Mouse (Mus musculus): ENCODE measurements around the gene Pon2. TPM values are rescaled to one million over a fixed set of nuclear protein-coding genes. Genes with fewer than 3 reads are reported as not detected.

Gene Pon2
- polyA plus RNA-seq, 1 experiment from 2014 or later, result 24.7 TPM

DNA sequence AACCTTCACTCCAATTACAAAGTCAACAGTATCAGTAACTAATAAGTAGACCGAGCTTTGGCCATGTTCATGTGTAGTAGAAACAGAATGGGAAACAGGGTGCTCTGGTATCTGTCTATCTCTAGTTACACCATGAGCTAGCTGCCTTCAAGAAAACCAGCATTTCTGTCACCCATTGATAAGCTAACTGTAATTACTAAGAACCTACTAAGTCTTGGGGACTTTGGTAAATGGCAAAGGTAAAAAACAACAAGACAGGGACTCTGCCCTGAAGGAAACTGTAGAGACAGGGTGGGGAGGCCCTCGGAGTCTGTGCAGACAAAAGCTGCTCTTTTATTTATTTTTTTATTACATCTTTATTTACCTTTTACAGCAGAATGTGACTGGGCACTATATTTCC, 10.9 kb downstream of the Pon2 start:
- Histone ChIP-seq H3K4me3 (no peak overlapping the region), H3K27ac (no peak overlapping the region), H3K9ac (no peak overlapping the region), H3K27me3 (no peaks in the 10 kb centered on the region), H3K4me2 (replicated peaks) (no peak overlapping the region), H3K36me3 (0 out of 2 replicates have a peak, but pooled peaks cover 2% of the 10 kb centered on the region), H3K4me1 (peaks cover 9% of the 10 kb centered on the region), H3K9me3 (no peaks in the 10 kb centered on the region)
- no peak for ATAC-seq (ENCODE audit: low FRiP score, low read depth)
- 72% methylated on average over 2 of the region's 2 CpGs for WGBS

DNA sequence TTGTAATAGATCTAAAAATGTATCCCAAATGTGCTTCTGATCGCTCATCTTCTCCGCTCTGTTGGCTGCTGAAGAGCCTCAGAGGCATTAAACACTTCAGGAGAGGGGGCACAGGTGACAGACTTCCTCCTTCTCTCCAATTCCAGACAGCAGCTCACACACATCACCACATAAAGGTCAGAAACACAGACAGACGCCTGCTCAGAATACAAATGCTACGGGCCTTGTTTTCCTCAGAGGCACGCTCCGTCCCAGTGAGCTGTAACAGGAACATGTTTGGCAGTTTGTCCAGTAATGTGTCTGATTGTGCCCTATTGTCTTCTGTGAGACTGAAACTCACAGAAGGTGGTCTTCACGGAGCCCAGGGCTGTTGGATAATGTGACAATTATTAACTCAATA, 15.8 kb downstream of the Pon2 start:
- Histone ChIP-seq H3K9ac (no peak overlapping the region), H3K4me3 (no peak overlapping the region), H3K27me3 (no peaks in the 10 kb centered on the region), H3K4me1 (no peaks in the 10 kb centered on the region), H3K27ac (no peak overlapping the region), H3K9me3 (no peaks in the 10 kb centered on the region), H3K36me3 (0 out of 2 replicates have a peak, but pooled peaks cover 4% of the 10 kb centered on the region), H3K4me2 (replicated peaks) (no peak overlapping the region)
- WGBS, result 78% methylated on average over 7 of the region's 7 CpGs
- no peak for ATAC-seq (ENCODE audit: low FRiP score, low read depth)

DNA sequence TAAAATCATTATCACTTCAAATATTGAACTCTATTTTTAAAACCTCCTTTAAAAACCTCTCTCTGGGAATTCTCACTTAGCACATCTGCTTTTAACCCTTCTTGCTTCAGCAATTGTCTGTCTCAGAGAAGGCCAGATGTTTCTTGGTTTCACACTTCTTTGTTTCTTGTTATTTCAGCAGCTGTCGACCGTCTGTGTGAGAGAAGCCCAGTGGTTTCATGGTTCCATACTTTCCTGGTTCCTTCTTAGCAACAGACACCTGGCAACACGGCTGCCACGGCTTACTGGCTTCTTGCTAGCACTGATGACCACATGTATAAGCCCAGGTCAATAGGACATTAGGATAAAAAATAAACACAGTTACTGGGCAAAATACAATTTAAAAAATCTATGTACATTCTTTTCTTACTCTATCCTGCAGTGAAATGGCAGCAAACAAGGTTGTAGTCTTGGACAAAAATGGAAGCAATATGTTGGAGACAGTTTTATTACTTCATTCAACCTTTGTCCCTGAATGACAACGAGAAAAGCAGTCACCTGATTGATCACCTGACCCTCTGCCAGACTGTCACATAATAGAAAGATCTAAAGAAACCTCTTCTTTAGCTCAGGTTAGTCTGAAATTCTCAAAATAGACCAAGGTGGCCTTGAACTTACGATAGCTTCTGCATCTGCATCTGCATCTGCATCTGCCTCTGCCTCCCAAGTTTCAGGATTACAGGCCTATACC, 17.5 kb downstream of the Pon2 start:
- H3K9me3 ChIP-seq, result no peaks in the 10 kb centered on the region
- H3K4me1 ChIP-seq, result no peaks in the 10 kb centered on the region
- H3K27ac ChIP-seq, result no peak overlapping the region
- no peaks in the 10 kb centered on the region for H3K27me3 ChIP-seq
- no peak overlapping the region for H3K4me3 ChIP-seq
- WGBS, result 46% methylated on average over 6 of the region's 6 CpGs
- H3K4me2 ChIP-seq (replicated peaks), result no peak overlapping the region
- H3K9ac ChIP-seq, result no peak overlapping the region
- ATAC-seq (ENCODE audit: low FRiP score, low read depth), result no peak
- H3K36me3 ChIP-seq, result peaks cover 20% of the 10 kb centered on the region

DNA sequence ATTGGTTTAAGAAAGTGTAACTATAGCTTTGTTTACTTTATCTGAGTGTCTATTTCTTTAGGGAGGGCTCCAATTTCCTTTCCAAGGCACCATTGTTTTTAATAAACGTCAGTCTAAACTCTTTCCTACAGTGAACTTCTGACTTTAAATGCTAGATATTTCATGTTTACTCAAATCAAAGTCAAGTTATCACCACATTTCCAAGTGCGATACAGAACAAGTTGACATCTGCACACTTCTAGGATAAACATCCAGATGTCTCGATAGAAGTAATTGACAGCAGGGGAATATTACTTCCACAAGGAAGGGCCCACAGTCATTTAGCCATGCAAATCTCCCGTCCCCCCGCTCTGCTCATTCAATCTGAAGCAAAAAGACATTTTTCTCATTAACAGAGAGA, 20.3 kb downstream of the Pon2 start:
- H3K4me2 ChIP-seq (replicated peaks), result no peak overlapping the region
- H3K9me3 ChIP-seq, result no peaks in the 10 kb centered on the region
- H3K4me3 ChIP-seq, result no peak overlapping the region
- ATAC-seq (ENCODE audit: low FRiP score, low read depth), result no peak
- peaks cover 21% of the 10 kb centered on the region for H3K36me3 ChIP-seq
- no peak overlapping the region for H3K27ac ChIP-seq
- no peaks in the 10 kb centered on the region for H3K27me3 ChIP-seq
- no peak overlapping the region for H3K9ac ChIP-seq
- no peaks in the 10 kb centered on the region for H3K4me1 ChIP-seq
- WGBS, result 65% methylated on average over 5 of the region's 5 CpGs

DNA sequence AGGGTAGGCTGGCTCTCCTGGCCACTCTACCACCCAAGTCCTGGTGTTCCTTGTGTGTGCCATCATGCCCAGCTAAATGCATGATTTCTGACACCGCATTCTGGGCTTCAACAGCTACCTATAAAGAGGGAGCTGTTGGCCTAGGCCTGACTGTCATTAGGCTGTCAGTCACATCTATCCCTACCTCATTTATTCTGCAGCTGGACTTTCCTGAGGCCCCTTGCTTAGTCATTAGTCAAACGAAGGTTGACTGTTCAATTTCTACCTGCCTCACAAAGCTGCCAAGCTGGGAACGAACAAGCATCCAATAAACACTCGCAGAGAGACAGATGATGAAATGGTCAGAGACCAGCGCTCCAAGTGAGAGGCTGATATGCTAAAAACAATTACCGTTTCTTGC, 28.6 kb downstream of the Pon2 start:
- no peaks in the 10 kb centered on the region for H3K27me3 ChIP-seq
- no peak for ATAC-seq (ENCODE audit: low FRiP score, low read depth)
- WGBS, result 60% methylated on average over 6 of the region's 6 CpGs

DNA sequence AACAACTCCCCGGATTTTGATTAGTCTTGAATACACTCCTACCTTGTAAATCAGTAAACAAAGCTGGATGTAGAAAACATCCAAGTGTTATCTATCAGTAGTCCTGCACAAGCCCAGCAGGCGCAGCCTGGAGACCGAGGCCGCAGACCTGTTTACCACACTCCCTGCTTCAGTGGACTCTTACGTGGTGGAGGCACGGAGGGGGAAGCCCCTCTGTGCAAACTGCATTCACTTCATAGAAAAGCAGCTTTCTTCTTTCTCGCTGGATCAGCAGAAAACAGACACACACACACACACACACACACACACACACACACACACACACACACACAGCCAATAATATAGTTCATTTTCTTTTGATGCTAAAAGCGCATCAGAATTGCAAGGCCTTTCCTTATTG, 33.5 kb downstream of the Pon2 start:
- H3K4me3 ChIP-seq, result no peak overlapping the region
- no peaks in the 10 kb centered on the region for H3K9me3 ChIP-seq
- no peaks in the 10 kb centered on the region for H3K27me3 ChIP-seq
- no peaks in the 10 kb centered on the region for H3K4me1 ChIP-seq
- no peak overlapping the region for H3K4me2 ChIP-seq (replicated peaks)
- no peak overlapping the region for H3K27ac ChIP-seq
- peaks cover 5% of the 10 kb centered on the region for H3K36me3 ChIP-seq
- WGBS, result 80% methylated on average over 8 of the region's 8 CpGs
- no peak overlapping the region for H3K9ac ChIP-seq
- no peak for ATAC-seq (ENCODE audit: low FRiP score, low read depth)

More for the DNA sequence above, 28.6 kb downstream of the Pon2 start:
- Histone ChIP-seq H3K9ac (no peak overlapping the region), H3K9me3 (no peaks in the 10 kb centered on the region), H3K4me3 (no peak overlapping the region), H3K4me2 (replicated peaks) (no peak overlapping the region), H3K4me1 (no peaks in the 10 kb centered on the region), H3K27ac (no peak overlapping the region), H3K36me3 (peaks cover 11% of the 10 kb centered on the region)

DNA sequence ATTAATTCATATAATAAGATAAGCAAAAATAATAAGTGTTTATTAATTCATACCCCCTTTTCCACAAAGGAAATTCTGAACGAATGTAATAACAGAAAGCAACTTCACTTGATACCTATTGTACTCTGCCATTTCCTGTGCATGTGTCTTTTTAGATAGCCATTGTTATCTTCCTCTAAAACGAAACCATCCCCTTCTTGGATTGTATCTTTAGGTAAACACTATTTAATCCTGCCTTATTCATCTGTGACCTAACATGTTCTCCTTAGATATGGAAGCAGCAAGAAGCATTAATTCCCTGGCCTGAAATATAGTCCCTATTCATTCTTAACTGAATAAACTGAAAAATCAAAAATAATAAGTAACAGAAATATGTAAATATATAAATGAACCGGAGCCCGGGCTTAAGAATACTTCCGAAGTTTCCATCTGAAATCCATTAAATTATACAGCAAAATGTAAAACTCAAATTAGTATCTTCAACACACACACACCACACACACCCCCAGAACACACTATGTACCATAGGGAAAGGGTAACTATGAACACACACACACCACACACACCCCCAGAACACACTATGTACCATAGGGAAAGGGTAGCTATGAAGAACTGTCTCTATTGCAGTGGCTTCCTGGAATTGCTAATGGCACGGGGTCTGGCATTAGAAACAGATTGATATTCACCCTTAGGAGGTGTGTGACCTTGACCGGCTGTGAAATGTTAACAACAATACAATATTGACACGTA, 34.8 kb downstream of the Pon2 start:
- no peaks in the 10 kb centered on the region for H3K27me3 ChIP-seq
- no peak overlapping the region for H3K4me3 ChIP-seq
- no peaks in the 10 kb centered on the region for H3K9me3 ChIP-seq
- H3K4me1 ChIP-seq, result no peaks in the 10 kb centered on the region
- no peak for ATAC-seq (ENCODE audit: low FRiP score, low read depth)
- H3K4me2 ChIP-seq (replicated peaks), result no peak overlapping the region
- no peak overlapping the region for H3K9ac ChIP-seq
- H3K27ac ChIP-seq, result no peak overlapping the region
- WGBS, result 69% methylated on average over 8 of the region's 8 CpGs
- peaks cover 5% of the 10 kb centered on the region for H3K36me3 ChIP-seq

DNA sequence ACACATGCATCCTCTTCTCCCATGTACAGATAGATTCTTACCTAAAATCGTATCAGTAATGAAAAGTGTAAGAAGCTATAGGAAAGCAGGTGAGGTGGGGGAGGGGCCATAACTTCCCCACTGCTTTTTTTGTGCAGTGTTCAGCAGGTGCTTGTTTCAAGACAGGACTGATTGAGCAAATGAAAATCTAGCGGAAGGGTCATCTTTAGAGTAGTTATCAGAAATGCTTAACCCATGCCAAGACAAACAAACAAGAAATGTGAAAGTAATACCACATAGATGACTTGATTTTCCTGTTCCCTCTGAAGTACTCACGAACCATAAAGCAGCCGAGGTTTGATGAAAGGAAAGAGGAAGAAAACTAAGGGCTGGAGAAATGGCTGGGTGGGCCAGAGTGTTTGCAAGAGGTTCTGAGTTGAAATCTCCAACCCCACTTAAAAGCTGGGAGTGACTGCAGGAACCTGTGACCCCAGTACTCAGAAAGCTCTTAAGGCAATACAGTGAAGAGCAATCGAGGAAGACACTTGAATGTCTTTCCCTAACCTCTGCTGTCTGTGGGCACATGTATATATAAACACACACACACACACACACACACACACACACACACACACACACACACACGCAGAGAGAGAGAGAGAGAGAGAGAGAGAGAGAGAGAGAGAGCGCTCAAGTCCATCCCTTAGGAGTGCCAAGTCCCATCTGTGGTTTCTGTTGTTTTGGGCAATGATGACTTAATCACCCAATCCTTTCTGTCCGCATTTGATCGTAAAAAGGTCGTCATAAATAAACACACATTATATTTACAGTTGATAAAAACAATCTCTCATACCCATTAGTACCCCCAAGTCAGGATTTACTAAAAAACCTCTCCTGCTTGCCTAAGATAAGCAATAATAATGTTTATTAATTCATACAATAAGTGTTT, 35.7 kb downstream of the Pon2 start:
- Histone ChIP-seq H3K9ac (no peak overlapping the region), H3K4me3 (no peak overlapping the region), H3K36me3 (peaks cover 2% of the 10 kb centered on the region), H3K4me2 (replicated peaks) (no peak overlapping the region), H3K4me1 (no peaks in the 10 kb centered on the region), H3K27me3 (no peaks in the 10 kb centered on the region), H3K27ac (no peak overlapping the region), H3K9me3 (no peaks in the 10 kb centered on the region)
- WGBS, result 76% methylated on average over 9 of the region's 10 CpGs
- ATAC-seq (ENCODE audit: low FRiP score, low read depth), result no peak

DNA sequence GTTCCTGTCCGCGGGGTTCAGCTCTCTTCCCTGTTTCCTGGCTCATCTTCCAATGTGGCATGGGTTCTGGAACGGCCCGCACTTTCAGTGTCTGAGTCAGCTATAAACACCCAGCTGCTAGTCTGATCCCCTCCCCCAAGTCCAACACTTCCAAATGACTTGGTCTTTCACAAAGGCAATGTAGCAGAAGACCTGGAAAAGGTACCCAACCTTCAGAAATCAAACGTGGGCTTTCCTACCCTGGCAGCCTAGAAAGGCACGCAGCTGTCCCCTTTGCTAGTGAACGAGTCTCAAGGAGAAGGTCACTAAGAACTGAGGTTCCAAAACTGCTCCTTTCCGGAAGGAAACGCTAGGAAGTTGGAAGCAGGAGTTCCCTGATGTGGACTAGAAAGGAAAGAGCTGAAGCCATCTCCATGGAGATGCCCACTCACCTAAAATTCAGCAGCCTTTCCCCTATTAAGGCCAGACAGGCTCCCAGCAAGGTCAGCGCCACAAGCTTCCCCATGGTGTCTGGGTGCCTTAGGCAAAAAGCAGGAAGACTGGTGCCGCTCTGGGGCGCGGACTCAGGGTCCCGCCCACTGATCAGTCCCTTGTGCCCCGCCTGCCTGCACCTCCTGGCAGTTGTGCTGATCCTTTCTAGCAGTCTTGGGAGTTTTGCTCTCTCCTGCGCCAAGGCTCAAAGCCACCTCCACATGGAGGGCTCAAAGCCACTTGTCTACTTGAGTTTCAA, 42.4 kb downstream of the Pon2 start, which contains the start of gene Pon3:
TSS of gene Pon3 (minus strand) at position 565 of the 730 bp plus-strand sequence.
- ATAC-seq (ENCODE audit: low FRiP score, low read depth), result peak; percentile 69; the same call in 1 of the 2 replicates

DNA sequence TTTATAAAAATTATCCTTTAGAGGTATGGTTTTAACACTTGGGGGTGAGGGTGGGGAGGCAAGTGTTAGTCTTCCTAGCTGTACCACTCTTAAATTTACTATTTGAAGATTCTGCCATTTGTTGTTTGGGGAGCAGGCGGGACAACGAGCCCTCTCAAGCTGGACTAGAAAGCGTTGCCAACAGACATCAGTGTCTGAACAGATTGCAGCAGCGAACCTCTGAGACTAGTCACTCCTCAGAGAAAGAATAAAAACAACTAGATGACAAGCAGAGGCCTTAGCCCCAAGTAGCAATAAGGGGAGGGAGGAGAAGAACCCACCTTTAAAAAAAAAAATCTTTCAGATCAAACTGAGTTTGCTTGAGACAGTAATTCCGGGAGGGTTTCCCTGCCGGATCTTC, 43.0 kb downstream of the Pon2 start:
- Histone ChIP-seq H3K4me3 (peak overlapping the region; percentile 46), H3K36me3 (no peaks in the 10 kb centered on the region)
- 45% methylated on average over 6 of the region's 6 CpGs for WGBS

More for the DNA sequence above, 42.4 kb downstream of the Pon2 start, which contains the start of gene Pon3:
- peak within 1 kb of the TSS; percentile 46 for H3K4me3 ChIP-seq
- WGBS, result 6% methylated on average over 16 of the region's 16 CpGs
- no peaks in the 10 kb centered on the region for H3K9me3 ChIP-seq
- peaks cover 11% of the 10 kb centered on the region for H3K4me1 ChIP-seq
- H3K9ac ChIP-seq, result peak within 1 kb of the TSS; percentile 60
- H3K27ac ChIP-seq, result no peak within 1 kb of the TSS
- H3K4me2 ChIP-seq (replicated peaks), result peak within 1 kb of the TSS; percentile 69
- H3K27me3 ChIP-seq, result no peaks in the 10 kb centered on the region
- H3K36me3 ChIP-seq, result no peaks in the 10 kb centered on the region

DNA sequence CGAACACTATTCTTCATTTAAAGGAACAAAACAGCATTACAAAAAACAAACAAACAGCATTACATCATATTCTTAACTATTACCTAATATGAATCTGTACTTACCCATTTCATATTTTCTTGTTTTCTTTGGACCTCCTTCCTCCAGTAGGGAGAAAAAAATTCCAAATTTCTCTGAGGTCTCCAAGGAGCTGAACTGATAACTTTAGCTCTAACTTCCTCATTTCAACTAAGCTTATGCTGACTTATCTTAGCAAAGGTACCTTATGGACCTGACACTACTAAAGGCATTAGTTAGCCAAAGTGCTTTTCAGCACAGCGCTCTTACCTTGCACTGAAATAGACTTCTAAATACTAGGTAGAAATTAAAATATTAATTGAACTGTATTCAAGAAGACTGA, 43.4 kb downstream of the Pon2 start:
- WGBS, result 85% methylated on average over 2 of the region's 2 CpGs

More for the DNA sequence above, 43.0 kb downstream of the Pon2 start:
- no peaks in the 10 kb centered on the region for H3K9me3 ChIP-seq
- H3K4me1 ChIP-seq, result peaks cover 11% of the 10 kb centered on the region
- H3K4me2 ChIP-seq (replicated peaks), result peak overlapping the region; percentile 69
- no peak overlapping the region for H3K27ac ChIP-seq
- H3K9ac ChIP-seq, result peak overlapping the region; percentile 60
- no peak for ATAC-seq (ENCODE audit: low FRiP score, low read depth)
- no peaks in the 10 kb centered on the region for H3K27me3 ChIP-seq

More for the DNA sequence above, 43.4 kb downstream of the Pon2 start:
- Histone ChIP-seq H3K4me3 (no peak overlapping the region), H3K9me3 (no peaks in the 10 kb centered on the region), H3K4me2 (replicated peaks) (no peak overlapping the region), H3K27me3 (no peaks in the 10 kb centered on the region), H3K9ac (no peak overlapping the region), H3K4me1 (peaks cover 11% of the 10 kb centered on the region), H3K36me3 (no peaks in the 10 kb centered on the region), H3K27ac (no peak overlapping the region)
- no peak for ATAC-seq (ENCODE audit: low FRiP score, low read depth)
